Mouse (Mus musculus) c-Kit-positive CD71-positive TER-119-positive erythroid progenitor cells, embryonic 14.5 days (primary cell): ENCODE data around the gene Lrrn2.
A peak's percentile ranks its signal among the peaks of the same experiment; 100 is the strongest.
"Not testable (repeated sequence)": the region's sequence is repeated elsewhere in the genome, so short reads cannot be mapped to it uniquely, and the experiment has no call there.

ENCODE experiments used
- DNase-seq: peaks from one replicate; pipeline ENCODE4 v3.0.0-alpha.2; 2013; ENCODE audit warnings: low spot score

Lrrn2 gene

DNA sequence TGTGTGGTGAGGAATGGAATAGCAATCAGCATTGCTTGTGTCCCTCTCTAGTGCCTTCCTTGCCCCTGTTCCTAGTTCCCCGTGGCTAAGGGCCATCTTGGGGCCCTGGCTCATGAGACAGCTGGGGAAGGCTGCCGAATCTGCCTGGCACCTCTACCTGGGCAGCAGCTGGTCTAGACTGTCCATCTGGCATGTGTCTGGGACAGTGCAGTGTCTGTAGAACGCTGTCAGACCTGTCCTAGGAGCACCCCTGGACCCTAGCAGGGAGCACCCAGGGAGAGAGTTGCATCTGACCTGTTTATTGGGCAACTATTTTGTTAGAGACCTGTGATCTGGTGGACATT, 48.8 kb downstream of the Lrrn2 start:
- no peak for DNase-seq

GRCm38 (mm10) chr1:132930291-132930690, 50.2 kb downstream of the Lrrn2 start:
- no peak for DNase-seq

DNA sequence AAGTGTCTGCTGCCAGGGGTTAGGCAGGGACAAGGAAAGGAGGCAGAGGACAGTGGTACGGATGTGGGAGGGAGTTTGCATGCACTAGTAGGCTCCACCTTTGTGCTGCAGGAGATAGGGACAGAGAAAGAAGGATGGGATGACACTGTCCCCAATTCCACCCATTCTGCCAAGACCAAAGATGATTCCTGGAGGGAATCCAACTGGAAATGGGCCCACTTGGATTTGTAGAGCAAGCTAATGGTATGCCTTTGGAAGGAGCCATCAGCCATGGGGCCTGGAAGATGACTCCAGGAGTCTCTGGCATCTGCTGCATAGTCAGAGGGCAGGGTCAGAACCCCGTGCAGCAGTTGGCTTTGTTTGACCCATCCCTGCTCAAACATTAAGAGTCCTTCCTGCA, 52.3 kb downstream of the Lrrn2 start:
- DNase-seq = no peak

DNA sequence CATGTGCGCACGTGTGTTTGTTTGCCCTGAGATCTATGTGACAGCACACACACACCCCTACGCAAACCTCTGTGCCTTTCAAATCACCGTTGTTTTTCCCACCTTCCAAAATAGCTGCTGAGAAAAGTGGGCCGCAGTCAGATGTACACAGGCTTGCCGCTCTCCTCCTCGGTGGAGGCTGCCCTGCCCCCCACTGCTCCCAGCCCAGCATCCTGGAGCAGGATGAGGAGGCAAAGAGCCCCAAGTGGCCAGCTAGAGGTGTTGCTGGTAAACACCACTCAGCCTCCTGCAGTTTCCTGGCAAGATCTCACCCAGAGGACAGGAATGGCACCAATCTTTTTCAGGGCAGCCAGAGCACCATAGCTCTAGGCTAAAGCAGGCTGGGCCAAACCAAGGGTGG, 54.8 kb downstream of the Lrrn2 start:
- no peak for DNase-seq

DNA sequence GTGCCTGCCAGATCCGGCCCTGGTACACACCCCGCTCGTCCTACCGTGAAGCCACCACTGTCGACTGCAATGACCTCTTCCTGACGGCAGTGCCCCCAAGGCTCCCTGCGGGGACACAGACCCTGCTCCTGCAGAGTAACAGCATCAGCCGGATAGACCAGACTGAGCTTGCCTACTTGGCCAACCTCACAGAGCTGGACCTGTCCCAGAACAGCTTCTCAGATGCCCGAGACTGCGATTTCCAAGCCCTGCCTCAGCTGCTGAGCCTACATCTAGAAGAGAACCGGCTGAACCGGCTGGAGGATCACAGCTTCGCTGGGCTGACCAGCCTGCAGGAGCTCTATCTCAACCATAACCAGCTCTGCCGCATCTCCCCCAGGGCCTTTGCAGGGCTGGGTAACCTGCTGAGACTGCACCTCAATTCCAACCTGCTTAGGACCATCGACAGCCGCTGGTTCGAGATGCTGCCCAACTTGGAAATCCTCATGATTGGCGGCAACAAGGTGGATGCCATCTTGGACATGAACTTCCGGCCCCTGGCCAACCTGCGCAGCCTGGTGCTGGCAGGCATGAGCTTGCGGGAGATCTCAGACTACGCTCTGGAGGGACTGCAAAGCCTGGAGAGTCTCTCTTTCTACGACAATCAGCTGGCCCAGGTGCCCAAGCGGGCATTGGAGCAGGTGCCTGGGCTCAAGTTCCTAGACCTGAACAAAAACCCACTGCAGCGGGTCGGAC, 57.4 kb downstream of the Lrrn2 start:
- no peak for DNase-seq

DNA sequence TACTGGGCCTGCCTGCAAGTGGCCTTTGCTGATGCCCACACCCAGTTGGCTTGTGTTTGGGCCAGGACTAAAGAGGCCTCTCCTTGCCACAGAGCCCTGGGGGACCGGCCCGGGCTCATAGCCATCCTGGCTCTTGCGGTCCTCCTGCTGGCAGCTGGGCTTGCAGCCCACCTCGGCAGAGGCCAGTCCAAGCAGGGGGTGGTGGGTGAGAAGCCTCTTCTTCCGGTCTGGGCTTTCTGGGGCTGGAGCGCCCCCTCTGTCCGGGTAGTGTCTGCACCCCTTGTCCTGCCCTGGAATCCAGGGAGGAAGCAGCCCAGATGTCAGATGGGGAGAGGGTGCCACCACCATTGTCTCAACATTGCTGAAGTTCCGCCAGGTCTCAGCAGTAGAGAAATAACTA, 58.9 kb downstream of the Lrrn2 start:
- no peak for DNase-seq

DNA sequence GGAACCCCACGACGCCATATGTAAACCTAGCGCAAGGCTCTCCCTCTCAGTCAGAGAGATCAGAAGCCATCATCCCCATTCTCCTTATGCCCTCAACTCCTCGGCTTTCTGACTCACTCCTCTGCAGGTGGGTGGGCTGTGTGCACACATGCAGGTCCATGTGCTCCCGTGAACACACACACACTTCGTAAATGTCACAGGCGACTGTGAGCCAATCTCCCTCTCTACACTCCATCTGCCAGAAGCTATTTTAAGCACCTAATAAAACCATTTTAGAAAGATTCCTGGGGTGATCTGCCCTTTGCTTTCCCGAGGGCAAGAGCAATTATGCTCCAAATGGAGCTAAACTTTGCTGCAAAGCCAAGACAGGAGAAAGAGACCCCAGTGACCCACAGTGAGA, 65.8 kb downstream of the Lrrn2 start:
- DNase-seq = no peak

DNA sequence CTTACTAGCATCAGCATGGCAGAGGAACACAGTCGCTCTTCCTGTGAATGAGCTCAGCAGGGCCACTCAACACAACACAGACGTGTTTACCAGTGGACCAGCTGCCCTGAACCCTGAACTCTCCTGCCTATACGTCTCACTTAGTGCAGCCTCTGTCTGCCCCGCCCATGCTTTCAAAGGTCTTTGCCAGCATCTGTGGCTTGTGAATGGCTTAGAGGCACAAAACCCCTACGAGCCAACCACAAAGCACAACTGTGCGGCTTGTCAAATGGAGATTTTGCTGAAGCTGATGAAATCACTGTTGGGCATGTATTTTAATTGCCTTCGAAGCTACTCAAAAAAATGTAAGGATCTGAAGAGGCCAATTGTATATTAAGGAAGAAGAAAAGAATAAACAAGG, 67.7 kb downstream of the Lrrn2 start:
- DNase-seq = no peak

DNA sequence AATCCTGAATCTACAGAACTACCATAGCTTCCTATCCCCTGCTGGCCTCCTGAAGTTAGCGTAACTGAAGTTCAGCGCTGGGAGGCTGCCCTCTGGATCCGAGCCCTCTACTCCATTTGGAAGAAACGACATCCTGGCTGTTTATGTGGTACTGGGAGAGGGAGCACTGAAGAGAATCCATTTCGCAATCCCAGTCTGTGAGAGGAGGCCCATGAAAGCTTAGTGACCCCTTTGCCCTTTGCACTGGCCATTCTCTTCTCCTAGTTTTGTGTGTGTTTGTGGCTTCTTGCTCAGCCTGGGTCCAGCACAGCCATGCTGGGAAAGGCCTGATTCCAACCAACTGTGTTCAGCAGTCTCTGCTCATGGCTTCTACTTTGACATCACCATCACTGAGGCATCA, 76.7 kb downstream of the Lrrn2 start:
- no peak for DNase-seq

DNA sequence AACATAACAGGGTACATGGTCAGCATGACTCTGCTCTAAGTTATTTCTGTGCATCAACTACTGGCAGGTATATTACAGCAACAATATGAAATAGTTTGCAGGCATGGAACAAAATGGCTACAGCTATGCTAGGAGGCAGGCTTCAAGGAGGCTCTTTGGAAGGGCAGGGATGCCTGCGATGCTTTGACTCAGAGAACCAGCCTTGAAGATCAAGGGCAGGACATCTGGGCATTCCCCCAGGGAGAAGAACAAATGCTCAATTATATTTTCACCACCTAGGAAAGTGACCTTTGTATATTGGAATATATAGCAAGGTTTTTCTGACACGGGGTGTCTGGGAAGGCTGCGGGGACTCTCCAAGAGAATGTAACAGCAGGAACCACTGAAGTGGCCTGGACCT, 81.7 kb downstream of the Lrrn2 start:
- no peak for DNase-seq

- DNase-seq = no peak
Measured at GRCm38 (mm10) chr1:132964106-132964505, 84.0 kb downstream of the Lrrn2 start.

DNA sequence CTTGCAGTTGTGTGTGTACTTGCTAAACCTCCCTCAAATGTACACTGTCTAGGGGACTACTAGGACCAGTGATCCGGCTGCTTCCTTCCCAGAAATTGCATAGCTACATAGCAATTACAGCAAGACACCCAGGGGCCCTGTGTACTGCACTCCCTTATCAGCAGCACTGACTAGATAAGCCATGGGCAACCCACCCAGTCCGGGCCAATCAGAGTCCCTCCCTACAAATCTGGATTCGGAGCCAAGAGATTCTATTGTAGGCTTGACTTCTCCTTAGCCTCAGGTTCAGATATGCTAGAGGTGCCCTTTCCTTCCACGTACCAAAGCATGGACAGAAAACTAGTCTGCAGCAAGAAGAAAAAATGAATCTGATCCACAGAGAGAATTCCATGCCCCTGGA, 84.6 kb downstream of the Lrrn2 start:
- DNase-seq = no peak

- DNase-seq = peak; percentile 52
Measured at GRCm38 (mm10) chr1:132968659-132969058, 88.6 kb downstream of the Lrrn2 start.

GRCm38 (mm10) chr1:132977402-132977801, 97.3 kb downstream of the Lrrn2 start:
- no peak for DNase-seq

- DNase-seq = no peak
Measured at GRCm38 (mm10) chr1:132981232-132981631, 101.2 kb downstream of the Lrrn2 start.

GRCm38 (mm10) chr1:132982728-132983127, 102.7 kb downstream of the Lrrn2 start:
- peak; percentile 24 for DNase-seq

- DNase-seq = not testable (repeated sequence)
Measured at GRCm38 (mm10) chr1:132988556-132989459, 108.7 kb downstream of the Lrrn2 start.
